11 mouse cellular contexts compared by ENCODE assay signal in genomic region chr7:116282755-116283154, GRCm38 (mm10). TPM values are rescaled to one million over a fixed set of nuclear protein-coding genes. Genes with fewer than 3 reads are reported as not detected.
DNase-seq lines count a peak whose midpoint lies in the region; ATAC-seq and TF ChIP-seq lines count a peak whose summit lies in the region.
"Had no signal": no experiment of that assay in that cellular context is flagged by ENCODE, and none has a peak within 500 bp of the region (broad histone marks: within the 10 kb centered on the region; RNA-seq: fewer than 3 reads in every experiment).

No protein-coding gene starts in this region.

- peaks cover 28% of the 10 kb centered on the region for H3K4me1 ChIP-seq in forebrain, embryonic 14.5 days (ENCODE audit: control insufficient read depth, insufficient read depth, low read length)
- no peaks in the 10 kb centered on the region for H3K4me1 ChIP-seq in neural tube, embryonic 14.5 days (ENCODE audit: control insufficient read depth, insufficient read depth, low read length)
- H3K4me1 ChIP-seq in liver, embryonic 11.5 days (replicated peaks; ENCODE audit: control insufficient read depth, insufficient read depth, low read length) = peaks cover 18% of the 10 kb centered on the region
- H3K4me1 ChIP-seq: megakaryocyte, embryonic 14.5 days had no signal

- peak; percentile 86 for ATAC-seq in forebrain, embryonic 14.5 days
- peak; percentile 84 for ATAC-seq in neural tube, embryonic 14.5 days (ENCODE audit: low read depth)
- ATAC-seq in liver, embryonic 11.5 days (replicated peaks; ENCODE audit: low FRiP score) = no peak

- peak overlapping the region; percentile 70 for H3K27ac ChIP-seq in layer of hippocampus, adult 2 months
- peak overlapping the region; percentile 56; the same call in 1 of the 2 replicates for H3K27ac ChIP-seq in forebrain, embryonic 14.5 days (ENCODE audit: low read depth, low read length)
- H3K27ac ChIP-seq in neural tube, embryonic 14.5 days (ENCODE audit: low read depth, low read length) = no peak overlapping the region
- no peak overlapping the region for H3K27ac ChIP-seq in liver, embryonic 11.5 days (ENCODE audit: low read depth, low read length)

- H3K36me3 ChIP-seq in forebrain, embryonic 14.5 days (ENCODE audit: control insufficient read depth, insufficient read depth, low read length) = no peaks in the 10 kb centered on the region
- no peaks in the 10 kb centered on the region for H3K36me3 ChIP-seq in neural tube, embryonic 14.5 days (ENCODE audit: control insufficient read depth, insufficient read depth, low read length)
- no peaks in the 10 kb centered on the region for H3K36me3 ChIP-seq in liver, embryonic 11.5 days (ENCODE audit: control insufficient read depth, insufficient read depth, low read length)

- 0 out of 2 replicates have a peak overlapping the region, but pooled peaks have one; percentile 9 for H3K4me2 ChIP-seq in forebrain, embryonic 14.5 days (ENCODE audit: low read length)
- H3K4me2 ChIP-seq in neural tube, embryonic 14.5 days (ENCODE audit: low read depth, low read length) = no peak overlapping the region
- no peak overlapping the region for H3K4me2 ChIP-seq in liver, embryonic 11.5 days

- no peaks in the 10 kb centered on the region for H3K27me3 ChIP-seq in forebrain, embryonic 14.5 days (replicated peaks; ENCODE audit: control insufficient read depth, insufficient read depth, low read length)
- no peaks in the 10 kb centered on the region for H3K27me3 ChIP-seq in neural tube, embryonic 14.5 days (ENCODE audit: control insufficient read depth, insufficient read depth, low read length)
- no peaks in the 10 kb centered on the region for H3K27me3 ChIP-seq in liver, embryonic 11.5 days (replicated peaks; ENCODE audit: control insufficient read depth, insufficient read depth, low read length)

- DNase-seq in layer of hippocampus, adult 2 months (ENCODE audit: low spot score in 2 of 2) = peak; percentile 30 to 56
- no peak for DNase-seq in layer of hippocampus, adult 9-10 months (ENCODE audit: low spot score)
- DNase-seq in forebrain, embryonic 14.5 days (ENCODE audit: low spot score) = peak; percentile 82
- peak; percentile 41 to 43 for DNase-seq in left cerebral cortex, postnatal 14 days (ENCODE audit: low spot score in 2 of 2)
- no peak for DNase-seq in liver, embryonic 11.5 days (ENCODE audit: low spot score)
- no peak for DNase-seq in urinary bladder, postnatal 36 days (ENCODE audit: low spot score in 2 of 2)
- no peak for DNase-seq in gastrocnemius, postnatal 25 days
- DNase-seq: gastrocnemius, postnatal 14 days had no signal

- intact Hi-C loops in left cerebral cortex, postnatal 14 days (cut with DNase I) = no loop called here

- TF ChIP-seq CTCF in layer of hippocampus, adult 2 months (conservative IDR thresholded peaks at IDR 0.05) = no peak

- H3K4me3 ChIP-seq in layer of hippocampus, adult 2 months = no peak overlapping the region
- H3K4me3 ChIP-seq in forebrain, embryonic 14.5 days (ENCODE audit: low read depth, low read length) = no peak overlapping the region
- H3K4me3 ChIP-seq in neural tube, embryonic 14.5 days (ENCODE audit: low read depth, low read length) = no peak overlapping the region
- H3K4me3 ChIP-seq in liver, embryonic 11.5 days (ENCODE audit: low read depth, low read length) = no peak overlapping the region
- H3K4me3 ChIP-seq: left cerebral cortex, adult 2 months; megakaryocyte, embryonic 14.5 days had no signal

- H3K9ac ChIP-seq in forebrain, embryonic 14.5 days (ENCODE audit: low read length) = no peak overlapping the region
- H3K9ac ChIP-seq in neural tube, embryonic 14.5 days (replicated peaks; ENCODE audit: low read depth, low read length) = no peak overlapping the region
- H3K9ac ChIP-seq in liver, embryonic 11.5 days (ENCODE audit: low read depth, low read length) = no peak overlapping the region

- no peaks in the 10 kb centered on the region for H3K9me3 ChIP-seq in forebrain, embryonic 14.5 days (replicated peaks; ENCODE audit: control insufficient read depth, low read length)
- H3K9me3 ChIP-seq in neural tube, embryonic 14.5 days (ENCODE audit: control insufficient read depth, low read length) = no peaks in the 10 kb centered on the region
- no peaks in the 10 kb centered on the region for H3K9me3 ChIP-seq in liver, embryonic 11.5 days (ENCODE audit: control insufficient read depth, low read length)
- H3K9me3 ChIP-seq: megakaryocyte, embryonic 14.5 days had no signal

- WGBS in forebrain, embryonic 14.5 days = 4% methylated on average over 11 of the region's 11 CpGs
- WGBS in neural tube, embryonic 14.5 days = 10% methylated on average over 11 of the region's 11 CpGs
- 67% methylated on average over 11 of the region's 11 CpGs for WGBS in liver, embryonic 11.5 days

RNA-seq across cellular contexts. Expression of gene Plekha7, which starts 25.4 kb away (rescaled TPM):
- 10 to 100 TPM; 17.2 to 19.1 TPM for total RNA-seq in layer of hippocampus, adult 2 months (2021)
- polyA plus RNA-seq in forebrain, embryonic 14.5 days (2014; fragmentation: Nextera tagmentation; extraction: Ambion mirVana) = 3.1 and 4.7 TPM in 2 replicates
- 10 to 100 TPM; 21.0 to 23.5 TPM for total RNA-seq in left cerebral cortex, postnatal 14 days (2021)
- polyA plus RNA-seq in neural tube, embryonic 14.5 days (2014; fragmentation: Nextera tagmentation; extraction: Ambion mirVana) = 4.5 and 6.1 TPM in 2 replicates
- polyA plus RNA-seq in liver, embryonic 11.5 days (2014; fragmentation: Nextera tagmentation; extraction: Ambion mirVana) = 4.9 and 7.9 TPM in 2 replicates
- 1 to 10 TPM; 1.4 to 1.7 TPM for total RNA-seq in gastrocnemius, postnatal 25 days (2021)

RNA-seq across cellular contexts. Expression of gene Rps13, which starts 51.2 kb away (rescaled TPM):
- total RNA-seq in layer of hippocampus, adult 2 months (2021) = 100 to 1,000 TPM; 242 to 244 TPM
- polyA plus RNA-seq in forebrain, embryonic 14.5 days (2014; fragmentation: Nextera tagmentation; extraction: Ambion mirVana) = 533 and 675 TPM in 2 replicates
- total RNA-seq in left cerebral cortex, postnatal 14 days (2021) = 100 to 1,000 TPM; 181 to 206 TPM
- 549 and 565 TPM in 2 replicates for polyA plus RNA-seq in neural tube, embryonic 14.5 days (2014; fragmentation: Nextera tagmentation; extraction: Ambion mirVana)
- 1,069 and 1,113 TPM in 2 replicates for polyA plus RNA-seq in liver, embryonic 11.5 days (2014; fragmentation: Nextera tagmentation; extraction: Ambion mirVana)
- 100 to 1,000 TPM; 232 to 233 TPM for total RNA-seq in gastrocnemius, postnatal 25 days (2021)

Comparison
In these comparisons a context has a peak if more than half of its experiments do, and no peak if none do; other contexts are left out.
1. DNase-seq: peak in layer of hippocampus, adult 2 months (2 of 2), forebrain, embryonic 14.5 days (single experiment) and left cerebral cortex, postnatal 14 days (2 of 2); none in layer of hippocampus, adult 9-10 months (single experiment), liver, embryonic 11.5 days (single experiment), urinary bladder, postnatal 36 days (0 of 2) and gastrocnemius, postnatal 25 days (single experiment).
2. H3K27ac ChIP-seq: peak in layer of hippocampus, adult 2 months (single experiment) and forebrain, embryonic 14.5 days (single experiment); none in neural tube, embryonic 14.5 days (single experiment) and liver, embryonic 11.5 days (single experiment).
3. RNA of gene Plekha7, which starts 25.4 kb away (total RNA-seq): 21.0 to 23.5 TPM in left cerebral cortex, postnatal 14 days and 17.2 to 19.1 TPM in layer of hippocampus, adult 2 months; 1.4 to 1.7 TPM in gastrocnemius, postnatal 25 days; every median in the first group is over 4 times any median in the second.